Mouse (Mus musculus): ENCODE data around the gene Lmntd2.

Lmntd2 gene

GRCm38 (mm10) chr7:141190220-141190619 is 23.7 kb downstream of the Lmntd2 start:
- no peak for DNase-seq (ENCODE audit: low spot score)

- DNase-seq (ENCODE audit: low spot score): no peak
These were observed 25.1 kb downstream of the Lmntd2 start for GRCm38 (mm10) chr7:141188733-141189132.

- DNase-seq (ENCODE audit: low spot score): no peak
These were observed 25.7 kb downstream of the Lmntd2 start for GRCm38 (mm10) chr7:141188194-141188593.

- DNase-seq (ENCODE audit: low spot score): peak; percentile 92
These were observed 37.7 kb downstream of the Lmntd2 start for GRCm38 (mm10) chr7:141176173-141176572.

- no peak for DNase-seq (ENCODE audit: low spot score)
These were observed 38.8 kb downstream of the Lmntd2 start for GRCm38 (mm10) chr7:141175068-141175467.

- no peak for DNase-seq (ENCODE audit: low spot score)
These were observed 40.5 kb downstream of the Lmntd2 start for GRCm38 (mm10) chr7:141173323-141173850.

- DNase-seq (ENCODE audit: low spot score): peak; percentile 94
These were observed 41.5 kb downstream of the Lmntd2 start, which contains the start of gene Rnh1 for GRCm38 (mm10) chr7:141172116-141173006. TSS of gene Rnh1 (minus strand) at chr7:141172857.

- DNase-seq (ENCODE audit: low spot score): no peak
These were observed 44.0 kb downstream of the Lmntd2 start for GRCm38 (mm10) chr7:141169866-141170265.

- DNase-seq (ENCODE audit: low spot score): no peak
These were observed 44.6 kb downstream of the Lmntd2 start for GRCm38 (mm10) chr7:141169300-141169699.

- peak; percentile 27 for DNase-seq (ENCODE audit: low spot score)
These were observed 45.3 kb downstream of the Lmntd2 start for GRCm38 (mm10) chr7:141168518-141168953.

- no peak for DNase-seq (ENCODE audit: low spot score)
These were observed 45.9 kb downstream of the Lmntd2 start for GRCm38 (mm10) chr7:141167901-141168517.

GRCm38 (mm10) chr7:141164850-141165249 is 49.0 kb downstream of the Lmntd2 start:
- DNase-seq (ENCODE audit: low spot score): no peak

- DNase-seq (ENCODE audit: low spot score): no peak
These were observed 49.5 kb downstream of the Lmntd2 start for GRCm38 (mm10) chr7:141164397-141164796.
